Mouse (Mus musculus) bone marrow macrophage, adult 2 months (primary cell): Measurements from ENCODE around the gene Mtmr11. TPM values are rescaled to one million over a fixed set of nuclear protein-coding genes. Genes with fewer than 3 reads are reported as not detected.

Experiments
- H3K27ac ChIP-seq: 2 replicates; pipeline ENCODE4 v1.5.1; 2012; ENCODE audit warnings: low read depth, low read length; ENCODE audit not compliant: insufficient read depth
- H3K4me1 ChIP-seq: 2 replicates; pipeline ENCODE4 v1.6.1; 2012; ENCODE audit warnings: low read length; ENCODE audit not compliant: control insufficient read depth, insufficient read depth
- H3K4me3 ChIP-seq: 2 replicates; pipeline ENCODE4 v1.5.1; 2012; ENCODE audit warnings: mild to moderate bottlenecking, low read length, moderate library complexity; ENCODE audit not compliant: insufficient read depth
- CTCF ChIP-seq: IDR thresholded peaks from 2 replicates; pipeline ENCODE4 v1.5.1; 2012; ENCODE audit warnings: low read depth, mild to moderate bottlenecking, low read length, moderate library complexity
- POLR2A ChIP-seq: IDR thresholded peaks from 2 replicates; pipeline ENCODE4 v1.6.1; 2012; ENCODE audit warnings: mild to moderate bottlenecking, low read depth, low read length, borderline replicate concordance
- polyA plus RNA-seq: library from polyadenylated mRNA; stranded (reverse); fragments of >200 nt; gene quantifications from 2 replicates; pipeline ENCODE4 v1.2.4, GENCODE M21; 2012; ENCODE audit not compliant: missing spikeins, insufficient read depth, insufficient read length

Gene Mtmr11
- polyA plus RNA-seq, result 12.6 and 14.4 TPM in 2 replicates

- Histone ChIP-seq H3K27ac (peak within 1 kb of the TSS; percentile 68), H3K4me1 (peaks cover 31% of the 10 kb centered on the region), H3K4me3 (peak within 1 kb of the TSS; percentile 39)
- TF ChIP-seq CTCF (no peak), POLR2A (no peak)
These were observed at the start of gene Mtmr11 for GRCm38 (mm10) chr3:96161869-96162840. Gene Mtmr11 (plus strand): TSS chr3:96162004.

GRCm38 (mm10) chr3:96113251-96113650 lies 48.6 kb upstream of the Mtmr11 start:
- TF ChIP-seq CTCF (no peak), POLR2A (no peak)
- no peak overlapping the region for H3K4me3 ChIP-seq
- no peak overlapping the region for H3K27ac ChIP-seq
- H3K4me1 ChIP-seq, result peaks cover 17% of the 10 kb centered on the region

GRCm38 (mm10) chr3:96118142-96118541 lies 43.7 kb upstream of the Mtmr11 start:
- TF ChIP-seq CTCF (no peak), POLR2A (no peak)
- H3K4me3 ChIP-seq, result no peak overlapping the region
- peaks cover 18% of the 10 kb centered on the region for H3K4me1 ChIP-seq
- H3K27ac ChIP-seq, result no peak overlapping the region

GRCm38 (mm10) chr3:96118702-96119101 lies 43.1 kb upstream of the Mtmr11 start:
- TF ChIP-seq POLR2A (no peak), CTCF (no peak)
- Histone ChIP-seq H3K4me1 (peaks cover 12% of the 10 kb centered on the region), H3K27ac (no peak overlapping the region)

GRCm38 (mm10) chr3:96124235-96124634 lies 37.6 kb upstream of the Mtmr11 start:
- TF ChIP-seq POLR2A, result no peak
- TF ChIP-seq CTCF, result no peak
- Histone ChIP-seq H3K4me1 (peaks cover 2% of the 10 kb centered on the region; the same call in 1 of the 2 replicates), H3K27ac (no peak overlapping the region), H3K4me3 (no peak overlapping the region)

More at GRCm38 (mm10) chr3:96118702-96119101, 43.1 kb upstream of the Mtmr11 start:
- no peak overlapping the region for H3K4me3 ChIP-seq

- Histone ChIP-seq H3K27ac (no peak overlapping the region), H3K4me1 (peaks cover 10% of the 10 kb centered on the region), H3K4me3 (no peak overlapping the region)
- TF ChIP-seq CTCF, result no peak
- no peak for TF ChIP-seq POLR2A
These were observed 33.7 kb upstream of the Mtmr11 start for GRCm38 (mm10) chr3:96128128-96128527.

- Histone ChIP-seq H3K4me1 (peaks cover 28% of the 10 kb centered on the region), H3K4me3 (no peak overlapping the region), H3K27ac (no peak overlapping the region)
- no peak for TF ChIP-seq POLR2A
- TF ChIP-seq CTCF, result no peak
These were observed 29.3 kb upstream of the Mtmr11 start for GRCm38 (mm10) chr3:96132478-96132877.

- no peak overlapping the region for H3K4me3 ChIP-seq
- no peak for TF ChIP-seq POLR2A
- TF ChIP-seq CTCF, result no peak
- peaks cover 30% of the 10 kb centered on the region for H3K4me1 ChIP-seq
- H3K27ac ChIP-seq, result no peak overlapping the region
These were observed 28.4 kb upstream of the Mtmr11 start for GRCm38 (mm10) chr3:96133327-96133905.

GRCm38 (mm10) chr3:96135011-96135410 lies 26.8 kb upstream of the Mtmr11 start:
- no peak for TF ChIP-seq POLR2A
- no peak for TF ChIP-seq CTCF
- Histone ChIP-seq H3K4me3 (no peak overlapping the region), H3K27ac (peak overlapping the region; percentile 28), H3K4me1 (peaks cover 25% of the 10 kb centered on the region)

GRCm38 (mm10) chr3:96147950-96148349 lies 13.9 kb upstream of the Mtmr11 start:
- no peak overlapping the region for H3K27ac ChIP-seq
- TF ChIP-seq POLR2A (no peak), CTCF (no peak)
- no peak overlapping the region for H3K4me3 ChIP-seq
- peaks cover 21% of the 10 kb centered on the region for H3K4me1 ChIP-seq
